Mouse (Mus musculus) stomach, postnatal 0 days (tissue): Measurements from ENCODE around the gene Nebl.

Experiments used
- CTCF ChIP-seq: IDR thresholded peaks from 2 replicates; pipeline ENCODE4 v1.5.1; 2016; ENCODE audit warnings: antibody characterized with exemption, low read depth, mild to moderate bottlenecking, moderate library complexity
- EP300 ChIP-seq: optimal IDR thresholded peaks from 2 replicates; pipeline ENCODE3; 2016; ENCODE audit warnings: antibody characterized with exemption

DNA sequence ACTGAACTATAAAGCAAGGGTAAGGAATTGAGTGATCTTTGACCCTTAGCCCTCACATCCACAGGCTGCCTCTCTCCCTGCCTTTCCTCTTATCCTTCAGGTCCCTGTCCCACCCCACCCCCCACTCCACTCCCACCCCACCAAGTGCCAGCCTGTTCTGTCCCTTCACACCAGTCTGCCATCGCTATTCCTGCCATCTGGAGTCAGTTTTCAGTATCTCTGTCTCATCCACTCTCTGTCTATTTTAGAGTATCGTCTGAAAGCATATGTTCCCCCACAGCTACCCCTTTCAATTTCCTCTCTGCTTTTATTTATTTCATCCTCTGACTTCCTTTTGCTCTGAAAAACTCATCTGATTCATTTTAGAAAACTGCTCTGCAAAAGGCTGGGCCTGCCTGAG, 62.3 kb downstream of the Nebl start:
- TF ChIP-seq CTCF (no peak), EP300 (no peak)
